Mouse (Mus musculus): ENCODE measurements at regions not wholly inside any gene's neighbourhood (a gene's known extent, or its start where the extent isn't known, plus 50 kb on each side); places are given as distances from the start of the nearest gene placed in this dataset.

- DNase-seq (ENCODE audit: extremely low read depth, low read depth, low spot score), result no peak
- no peak overlapping the region for H3K4me3 ChIP-seq (ENCODE audit: insufficient read depth, low read depth, low read length)
- H3K4me1 ChIP-seq (ENCODE audit: control insufficient read depth, insufficient read depth, low read length), result no peaks in the 10 kb centered on the region
- WGBS, result 63% methylated on average over 1 of the region's 1 CpGs
- H3K9ac ChIP-seq (ENCODE audit: low read depth, low read length), result no peak overlapping the region
- H3K27ac ChIP-seq (replicated peaks; ENCODE audit: insufficient read depth, low read depth, low read length), result no peak overlapping the region
- no peaks in the 10 kb centered on the region for H3K36me3 ChIP-seq (ENCODE audit: control insufficient read depth, insufficient read depth, low read length)
- H3K79me2 ChIP-seq (ENCODE audit: control insufficient read depth, insufficient read depth, low read length), result no peaks in the 10 kb centered on the region
- TF ChIP-seq POLR2A (IDR thresholded peaks at IDR 0.05; ENCODE audit: extremely low read depth, insufficient read depth, low read length), result no peak
- TF ChIP-seq CTCF (IDR thresholded peaks at IDR 0.05; ENCODE audit: low read depth, low read length), result no peak
- no peaks in the 10 kb centered on the region for H3K27me3 ChIP-seq (ENCODE audit: control insufficient read depth, insufficient read depth, low read length)
Observed at GRCm38 (mm10) chr8:56720001-56720400, 169.1 kb downstream of the Fbxo8 start.

GRCm38 (mm10) chr8:56722473-56723236, 171.8 kb downstream of the Fbxo8 start:
- Histone ChIP-seq H3K9ac (ENCODE audit: low read depth, low read length) (no peak overlapping the region), H3K4me1 (ENCODE audit: control insufficient read depth, insufficient read depth, low read length) (no peaks in the 10 kb centered on the region), H3K4me3 (ENCODE audit: insufficient read depth, low read depth, low read length) (no peak overlapping the region), H3K27me3 (ENCODE audit: control insufficient read depth, insufficient read depth, low read length) (no peaks in the 10 kb centered on the region), H3K36me3 (ENCODE audit: control insufficient read depth, insufficient read depth, low read length) (no peaks in the 10 kb centered on the region), H3K79me2 (ENCODE audit: control insufficient read depth, insufficient read depth, low read length) (no peaks in the 10 kb centered on the region), H3K27ac (replicated peaks; ENCODE audit: insufficient read depth, low read depth, low read length) (no peak overlapping the region)
- no peak for DNase-seq (ENCODE audit: extremely low read depth, low read depth, low spot score)
- TF ChIP-seq CTCF (IDR thresholded peaks at IDR 0.05; ENCODE audit: low read depth, low read length), result no peak
- TF ChIP-seq POLR2A (IDR thresholded peaks at IDR 0.05; ENCODE audit: extremely low read depth, insufficient read depth, low read length), result no peak
- WGBS, result 44% methylated on average over 2 of the region's 2 CpGs

GRCm38 (mm10) chr8:56724607-56725006, 173.7 kb downstream of the Fbxo8 start:
- Histone ChIP-seq H3K9ac (ENCODE audit: low read depth, low read length) (no peak overlapping the region), H3K79me2 (ENCODE audit: control insufficient read depth, insufficient read depth, low read length) (no peaks in the 10 kb centered on the region), H3K27me3 (ENCODE audit: control insufficient read depth, insufficient read depth, low read length) (no peaks in the 10 kb centered on the region), H3K4me3 (ENCODE audit: insufficient read depth, low read depth, low read length) (no peak overlapping the region), H3K36me3 (ENCODE audit: control insufficient read depth, insufficient read depth, low read length) (no peaks in the 10 kb centered on the region), H3K27ac (replicated peaks; ENCODE audit: insufficient read depth, low read depth, low read length) (no peak overlapping the region), H3K4me1 (ENCODE audit: control insufficient read depth, insufficient read depth, low read length) (no peaks in the 10 kb centered on the region)
- WGBS, result 56% methylated on average over 2 of the region's 2 CpGs
- peak; percentile 10; the same call in 1 of the 2 replicates for TF ChIP-seq CTCF (IDR thresholded peaks at IDR 0.05; ENCODE audit: low read depth, low read length)
- no peak for TF ChIP-seq POLR2A (IDR thresholded peaks at IDR 0.05; ENCODE audit: extremely low read depth, insufficient read depth, low read length)
- DNase-seq (ENCODE audit: extremely low read depth, low read depth, low spot score), result no peak

GRCm38 (mm10) chr8:56733318-56733717, 182.4 kb downstream of the Fbxo8 start:
- Histone ChIP-seq H3K4me3 (ENCODE audit: insufficient read depth, low read depth, low read length) (no peak overlapping the region), H3K27me3 (ENCODE audit: control insufficient read depth, insufficient read depth, low read length) (no peaks in the 10 kb centered on the region), H3K4me1 (ENCODE audit: control insufficient read depth, insufficient read depth, low read length) (no peaks in the 10 kb centered on the region), H3K79me2 (ENCODE audit: control insufficient read depth, insufficient read depth, low read length) (no peaks in the 10 kb centered on the region), H3K9ac (ENCODE audit: low read depth, low read length) (no peak overlapping the region), H3K27ac (replicated peaks; ENCODE audit: insufficient read depth, low read depth, low read length) (no peak overlapping the region), H3K36me3 (ENCODE audit: control insufficient read depth, insufficient read depth, low read length) (no peaks in the 10 kb centered on the region)
- DNase-seq (ENCODE audit: extremely low read depth, low read depth, low spot score), result no peak
- TF ChIP-seq CTCF (IDR thresholded peaks at IDR 0.05; ENCODE audit: low read depth, low read length), result no peak
- no peak for TF ChIP-seq POLR2A (IDR thresholded peaks at IDR 0.05; ENCODE audit: extremely low read depth, insufficient read depth, low read length)
- WGBS, result 78% methylated on average over 6 of the region's 6 CpGs

GRCm38 (mm10) chr8:56735021-56735420, 184.1 kb downstream of the Fbxo8 start:
- no peak overlapping the region for H3K27ac ChIP-seq (replicated peaks; ENCODE audit: insufficient read depth, low read depth, low read length)
- H3K79me2 ChIP-seq (ENCODE audit: control insufficient read depth, insufficient read depth, low read length), result no peaks in the 10 kb centered on the region
- no peak overlapping the region for H3K9ac ChIP-seq (ENCODE audit: low read depth, low read length)
- no peak overlapping the region for H3K4me3 ChIP-seq (ENCODE audit: insufficient read depth, low read depth, low read length)
- WGBS, result 73% methylated on average over 2 of the region's 2 CpGs
- H3K27me3 ChIP-seq (ENCODE audit: control insufficient read depth, insufficient read depth, low read length), result no peaks in the 10 kb centered on the region
- DNase-seq (ENCODE audit: extremely low read depth, low read depth, low spot score), result no peak
- TF ChIP-seq CTCF (IDR thresholded peaks at IDR 0.05; ENCODE audit: low read depth, low read length) (no peak), POLR2A (IDR thresholded peaks at IDR 0.05; ENCODE audit: extremely low read depth, insufficient read depth, low read length) (no peak)
- H3K36me3 ChIP-seq (ENCODE audit: control insufficient read depth, insufficient read depth, low read length), result no peaks in the 10 kb centered on the region
- no peaks in the 10 kb centered on the region for H3K4me1 ChIP-seq (ENCODE audit: control insufficient read depth, insufficient read depth, low read length)

- Histone ChIP-seq H3K9ac (ENCODE audit: low read depth, low read length) (no peak overlapping the region), H3K27ac (replicated peaks; ENCODE audit: insufficient read depth, low read depth, low read length) (no peak overlapping the region), H3K4me3 (ENCODE audit: insufficient read depth, low read depth, low read length) (no peak overlapping the region), H3K4me1 (ENCODE audit: control insufficient read depth, insufficient read depth, low read length) (no peaks in the 10 kb centered on the region), H3K79me2 (ENCODE audit: control insufficient read depth, insufficient read depth, low read length) (no peaks in the 10 kb centered on the region), H3K36me3 (ENCODE audit: control insufficient read depth, insufficient read depth, low read length) (no peaks in the 10 kb centered on the region), H3K27me3 (ENCODE audit: control insufficient read depth, insufficient read depth, low read length) (no peaks in the 10 kb centered on the region)
- 62% methylated on average over 5 of the region's 5 CpGs for WGBS
- DNase-seq (ENCODE audit: extremely low read depth, low read depth, low spot score), result no peak
- TF ChIP-seq POLR2A (IDR thresholded peaks at IDR 0.05; ENCODE audit: extremely low read depth, insufficient read depth, low read length), result no peak
- no peak for TF ChIP-seq CTCF (IDR thresholded peaks at IDR 0.05; ENCODE audit: low read depth, low read length)
Observed at GRCm38 (mm10) chr8:56767034-56767433, 216.1 kb downstream of the Fbxo8 start.
